Mouse (Mus musculus) heart, postnatal 0 days (tissue): ENCODE results near the gene Sost. TPM values are rescaled to one million over a fixed set of nuclear protein-coding genes. Genes with fewer than 3 reads are reported as not detected.

Experiments used
- ATAC-seq: fragments of 200-750 bp; cut with Nextera tagmentation; 2 replicates; pipeline ENCODE4 v1.8.0; 2017; ENCODE audit warnings: low read depth, moderate number of reproducible peaks, moderate library complexity; ENCODE audit not compliant: insufficient read depth
- DNase-seq: peaks from one replicate; pipeline ENCODE4 v3.0.0-alpha.2; 2016; ENCODE audit warnings: low spot score
- H3K27ac ChIP-seq: fragments of 300-500 bp; sonication (generic); 2 replicates; pipeline ENCODE4 v1.5.1; 2014; ENCODE audit warnings: low read depth, mild to moderate bottlenecking
- H3K27me3 ChIP-seq: fragments of 300-500 bp; sonication (generic); 2 replicates; pipeline ENCODE4 v1.6.1; 2014; ENCODE audit warnings: low read length, mixed read lengths; ENCODE audit not compliant: control insufficient read depth, insufficient read depth
- H3K36me3 ChIP-seq: fragments of 300-500 bp; sonication (generic); replicated peaks from 2 replicates; pipeline ENCODE4 v1.6.1; 2014; ENCODE audit warnings: low read length, mixed read lengths; ENCODE audit not compliant: control insufficient read depth, insufficient read depth
- H3K4me1 ChIP-seq: fragments of 300-500 bp; sonication (generic); 2 replicates; pipeline ENCODE4 v1.6.1; 2014; ENCODE audit warnings: antibody characterized with exemption; ENCODE audit not compliant: control insufficient read depth, insufficient read depth
- H3K4me2 ChIP-seq: fragments of 300-500 bp; sonication (generic); 2 replicates; pipeline ENCODE4 v1.6.1; 2014; ENCODE audit warnings: low read depth, mild to moderate bottlenecking, low read length, moderate library complexity
- H3K4me3 ChIP-seq: fragments of 300-500 bp; sonication (generic); 2 replicates; pipeline ENCODE4 v1.5.1; 2014; ENCODE audit warnings: low read depth, low read length
- H3K9ac ChIP-seq: fragments of 300-500 bp; sonication (generic); replicated peaks from 2 replicates; pipeline ENCODE4 v1.6.1; 2014; ENCODE audit warnings: low read depth, low read length, mixed read lengths
- H3K9me3 ChIP-seq: fragments of 300-500 bp; sonication (generic); replicated peaks from 2 replicates; pipeline ENCODE4 v1.6.1; 2016; ENCODE audit warnings: low read length; ENCODE audit not compliant: control insufficient read depth
- CTCF ChIP-seq: IDR thresholded peaks from 2 replicates; pipeline ENCODE4 v1.5.1; 2016; ENCODE audit warnings: antibody characterized with exemption, control low read depth, low read depth
- EP300 ChIP-seq: IDR thresholded peaks from 2 replicates; pipeline ENCODE4 v1.6.1; 2016; ENCODE audit warnings: antibody characterized with exemption, low read depth
- WGBS: fragments of 180-500 bp; shearing (Covaris S2); extraction: QIAGEN DNeasy Blood & Tissue Kit; methylation state at CpG from one replicate; pipeline ENCODE4 v1.1.7; 2014; 5-methylcytosine and 5-hydroxymethylcytosine counted together
- polyA plus RNA-seq: library from polyadenylated mRNA; unstranded; fragments of >200 nt; fragmentation: Nextera tagmentation; extraction: Ambion mirVana; gene quantifications from 2 replicates; pipeline ENCODE4 v1.2.1, GENCODE M21; 2015
- total RNA-seq: library from RNA; depleted of rRNA; stranded (reverse); fragments of >200 nt; gene quantifications from 2 replicates; pipeline ENCODE4 v1.2.3, GENCODE M21; 2014; ENCODE audit warnings: low replicate concordance; rRNA removed

The Sost gene
- total and polyA plus RNA-seq, 2 experiments from 2014 or later = 2.7 to 6.5 TPM

DNA sequence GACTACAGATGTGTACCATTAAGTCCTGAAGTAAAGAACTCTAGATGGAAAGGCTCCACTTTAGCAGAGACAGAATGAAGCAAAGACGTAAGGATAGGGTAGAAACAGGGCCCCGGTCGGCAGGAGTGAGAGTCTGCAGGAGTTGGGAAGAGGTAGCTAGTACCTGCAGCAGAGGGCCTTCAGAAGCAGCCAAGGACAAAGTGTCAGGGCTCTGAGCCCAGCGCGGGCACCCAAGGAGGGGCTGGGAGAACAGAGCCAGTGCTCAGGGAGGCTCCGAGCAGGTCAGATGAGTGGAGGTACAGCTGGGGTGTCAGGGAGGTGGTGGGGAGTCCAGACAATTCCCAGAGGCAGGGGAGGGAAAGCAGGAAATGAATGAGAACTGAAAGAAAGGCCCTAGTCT, 42.8 kb downstream of the Sost start:
- no peak for DNase-seq
- TF ChIP-seq EP300 (no peak), CTCF (no peak)
- no peak overlapping the region for H3K4me2 ChIP-seq

DNA sequence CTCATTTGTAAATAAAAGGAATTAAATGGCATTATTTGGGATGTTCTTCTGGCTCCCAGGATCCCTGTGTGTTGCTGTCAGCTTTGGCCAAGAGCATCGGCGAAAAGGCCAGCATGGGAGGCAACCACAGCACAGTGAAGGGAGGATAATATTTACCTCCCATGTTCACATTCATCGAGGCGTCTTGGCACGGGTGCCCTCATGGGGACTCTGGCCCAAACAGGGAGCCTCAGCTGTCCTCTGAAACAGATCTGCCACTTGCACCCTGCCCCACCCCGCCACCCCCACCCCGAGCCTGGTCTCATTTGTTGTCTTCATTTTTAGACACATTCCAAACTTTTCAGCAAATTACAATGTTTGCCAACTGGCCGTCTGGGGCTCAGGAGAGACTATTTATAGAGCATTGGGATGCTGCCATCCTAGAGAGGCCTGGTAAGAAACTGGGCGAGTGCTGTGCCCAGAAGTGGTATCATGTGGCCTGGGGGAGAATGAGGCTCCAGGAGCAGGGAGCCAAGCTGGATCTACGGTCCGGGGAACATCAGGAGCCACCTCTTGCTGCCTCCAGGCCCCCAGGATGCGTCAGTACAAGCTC, 45.4 kb downstream of the Sost start:
- peaks cover 13% of the 10 kb centered on the region; the same call in 1 of the 2 replicates for H3K4me1 ChIP-seq
- DNase-seq (peak; percentile 79), ATAC-seq (peak; percentile 75; the same call in 1 of the 2 replicates)
- H3K4me3 ChIP-seq = no peak overlapping the region
- peak overlapping the region; percentile 43; the same call in 1 of the 2 replicates for H3K27ac ChIP-seq
- no peaks in the 10 kb centered on the region for H3K9me3 ChIP-seq
- no peaks in the 10 kb centered on the region for H3K27me3 ChIP-seq
- H3K36me3 ChIP-seq = no peaks in the 10 kb centered on the region
- WGBS = 46% methylated on average over 12 of the region's 12 CpGs
- TF ChIP-seq CTCF (no peak), EP300 (no peak)
- no peak overlapping the region for H3K4me2 ChIP-seq
- no peak overlapping the region for H3K9ac ChIP-seq

More for the DNA sequence above, 42.8 kb downstream of the Sost start:
- Histone ChIP-seq H3K9me3 (no peaks in the 10 kb centered on the region), H3K4me3 (no peak overlapping the region), H3K4me1 (peaks cover 13% of the 10 kb centered on the region; the same call in 1 of the 2 replicates), H3K9ac (no peak overlapping the region), H3K27ac (no peak overlapping the region), H3K36me3 (no peaks in the 10 kb centered on the region), H3K27me3 (no peaks in the 10 kb centered on the region)
- 78% methylated on average over 6 of the region's 6 CpGs for WGBS
- no peak for ATAC-seq

DNA sequence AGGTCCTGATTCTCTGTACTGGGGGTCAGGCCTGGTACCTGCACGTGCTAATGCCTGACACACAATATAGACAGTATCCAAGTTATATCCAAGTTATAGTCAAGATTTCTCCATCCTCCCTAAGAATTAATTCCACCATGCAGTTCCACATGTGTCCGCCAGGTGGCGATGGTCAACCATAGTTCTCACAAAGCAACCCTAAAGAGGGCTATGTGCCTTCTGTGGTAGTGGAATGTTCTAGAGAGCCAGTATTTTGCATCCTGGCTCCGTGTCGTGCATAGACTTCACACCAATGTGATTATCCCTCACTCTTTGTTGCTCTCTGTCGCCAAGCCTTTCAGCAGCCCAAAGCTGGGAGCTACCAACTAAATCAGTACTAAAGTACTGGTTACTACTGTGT, 47.2 kb downstream of the Sost start:
- ATAC-seq = peak; percentile 62

DNA sequence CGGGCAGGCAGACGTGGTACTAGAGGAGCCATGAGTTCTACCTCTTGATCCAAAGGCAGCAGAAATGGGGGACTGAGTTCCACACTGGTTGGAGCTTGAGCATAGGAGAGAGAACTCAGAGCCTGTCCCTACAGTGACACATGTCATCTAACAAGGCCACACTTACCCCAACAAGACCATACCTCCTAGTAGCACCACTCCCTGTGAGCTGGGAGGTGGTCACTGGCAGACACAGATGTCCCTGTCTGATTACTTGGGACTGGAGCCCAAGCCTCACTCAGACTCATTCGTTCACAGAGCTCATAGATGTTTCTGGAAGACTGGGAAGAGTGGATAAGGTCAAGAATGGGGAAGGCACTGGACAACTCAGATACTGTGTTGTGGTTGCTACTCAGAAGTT, 48.2 kb downstream of the Sost start:
- DNase-seq (no peak), ATAC-seq (no peak)
- no peaks in the 10 kb centered on the region for H3K27me3 ChIP-seq
- H3K9ac ChIP-seq = no peak overlapping the region
- WGBS = 71% methylated on average over 3 of the region's 3 CpGs
- H3K27ac ChIP-seq = no peak overlapping the region
- H3K4me1 ChIP-seq = peaks cover 13% of the 10 kb centered on the region; the same call in 1 of the 2 replicates
- H3K9me3 ChIP-seq = no peaks in the 10 kb centered on the region
- TF ChIP-seq EP300 (no peak), CTCF (no peak)
- no peaks in the 10 kb centered on the region for H3K36me3 ChIP-seq
- no peak overlapping the region for H3K4me3 ChIP-seq
- no peak overlapping the region for H3K4me2 ChIP-seq

More for the DNA sequence above, 47.2 kb downstream of the Sost start:
- Histone ChIP-seq H3K4me1 (peaks cover 13% of the 10 kb centered on the region; the same call in 1 of the 2 replicates), H3K9ac (no peak overlapping the region), H3K27ac (no peak overlapping the region), H3K27me3 (no peaks in the 10 kb centered on the region), H3K36me3 (no peaks in the 10 kb centered on the region), H3K4me3 (no peak overlapping the region), H3K9me3 (no peaks in the 10 kb centered on the region), H3K4me2 (no peak overlapping the region)
- TF ChIP-seq CTCF (peak; percentile 99), EP300 (no peak)
- 2% methylated on average over 6 of the region's 6 CpGs for WGBS
- peak; percentile 86 for DNase-seq

DNA sequence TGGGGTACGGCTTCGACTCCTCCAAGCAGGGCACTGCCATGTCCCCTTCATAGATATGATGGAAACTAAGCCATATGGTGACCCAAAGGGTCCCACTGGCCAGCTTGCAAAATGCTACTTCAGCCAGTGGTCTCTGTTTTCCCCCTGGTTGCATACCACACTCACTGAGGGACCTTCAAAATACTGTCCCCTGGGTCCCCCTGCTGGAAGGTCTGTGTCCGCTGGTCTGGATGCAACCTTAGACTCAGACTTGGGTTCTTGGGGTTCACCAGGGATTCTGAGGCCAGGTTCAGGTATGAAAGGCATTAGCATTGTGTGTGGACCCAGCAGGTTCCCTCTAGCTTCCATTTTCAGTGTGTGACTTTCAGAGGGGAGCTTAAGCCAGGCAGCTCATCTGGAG, 50.0 kb downstream of the Sost start:
- Histone ChIP-seq H3K4me1 (peaks cover 13% of the 10 kb centered on the region; the same call in 1 of the 2 replicates), H3K9ac (no peak overlapping the region), H3K27me3 (no peaks in the 10 kb centered on the region), H3K4me2 (no peak overlapping the region), H3K9me3 (no peaks in the 10 kb centered on the region), H3K36me3 (no peaks in the 10 kb centered on the region), H3K27ac (no peak overlapping the region), H3K4me3 (no peak overlapping the region)
- DNase-seq (no peak), ATAC-seq (no peak)
- TF ChIP-seq CTCF = peak; percentile 35
- TF ChIP-seq EP300 = no peak
- WGBS = 73% methylated on average over 3 of the region's 3 CpGs

DNA sequence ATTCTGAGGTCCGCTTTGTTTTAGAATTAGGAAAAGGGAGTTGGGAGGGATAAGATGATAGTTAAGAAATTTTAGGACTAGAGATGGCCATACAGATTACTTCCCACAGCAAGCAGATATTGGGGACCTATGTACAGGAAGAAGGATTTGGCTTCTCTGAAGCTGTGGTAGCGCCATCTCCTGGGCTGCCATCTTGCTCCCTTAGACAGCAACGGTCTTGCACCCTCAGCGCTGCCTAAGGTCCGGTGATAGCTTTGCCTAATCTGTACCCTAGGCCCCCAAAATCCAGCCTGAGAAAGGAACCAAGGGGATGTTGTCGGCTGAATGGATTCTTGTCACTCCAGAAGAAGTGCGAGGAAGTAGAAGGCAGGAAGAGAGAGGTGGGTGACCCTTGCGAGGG, 53.2 kb downstream of the Sost start:
- Histone ChIP-seq H3K4me1 (no peaks in the 10 kb centered on the region), H3K4me2 (no peak overlapping the region), H3K27me3 (peaks cover 8% of the 10 kb centered on the region; the same call in 1 of the 2 replicates), H3K4me3 (no peak overlapping the region), H3K9ac (no peak overlapping the region), H3K9me3 (no peaks in the 10 kb centered on the region), H3K36me3 (no peaks in the 10 kb centered on the region), H3K27ac (no peak overlapping the region)
- TF ChIP-seq EP300 (no peak), CTCF (0 out of 2 replicates have a peak, but pooled peaks have one; percentile 1)
- 57% methylated on average over 8 of the region's 8 CpGs for WGBS
- no peak for DNase-seq
- no peak for ATAC-seq

Other genes starting within 250 kb of the Sost start
- gene Dhx8, start 234.1 kb downstream of the Sost start, total RNA-seq = 12.4 and 13.5 TPM in 2 replicates
- 12.6 and 13.1 TPM in 2 replicates for gene Dhx8, start 234.1 kb downstream of the Sost start, polyA plus RNA-seq
- gene Etv4, start 181.6 kb downstream of the Sost start, total RNA-seq = 5.2 and 7.5 TPM in 2 replicates
- 2.2 and 2.4 TPM in 2 replicates for gene Etv4, start 181.6 kb downstream of the Sost start, polyA plus RNA-seq
- 12.5 and 15.0 TPM in 2 replicates for gene Meox1, start 72.6 kb downstream of the Sost start, total RNA-seq
- 10.9 and 12.3 TPM in 2 replicates for gene Meox1, start 72.6 kb downstream of the Sost start, polyA plus RNA-seq
- not detected in 2 replicates for gene Cfap97d1, start 17.3 kb upstream of the Sost start, total RNA-seq
- not detected in 2 replicates for gene Cfap97d1, start 17.3 kb upstream of the Sost start, polyA plus RNA-seq
- 106 and 118 TPM in 2 replicates for gene Dusp3, start 20.0 kb upstream of the Sost start, total RNA-seq
- gene Dusp3, start 20.0 kb upstream of the Sost start, polyA plus RNA-seq = 67.9 and 75.7 TPM in 2 replicates
- 4.9 and 8.0 TPM in 2 replicates for gene Mpp3, start 61.4 kb upstream of the Sost start, total RNA-seq
- gene Mpp3, start 61.4 kb upstream of the Sost start, polyA plus RNA-seq = 1.7 and 2.2 TPM in 2 replicates
- gene Cd300lg, start 74.5 kb upstream of the Sost start, total RNA-seq = 23.0 and 79.5 TPM in 2 replicates
- 22.9 and 24.0 TPM in 2 replicates for gene Cd300lg, start 74.5 kb upstream of the Sost start, polyA plus RNA-seq
- gene Mpp2, start 121.5 kb upstream of the Sost start, total RNA-seq = 6.0 and 12.1 TPM in 2 replicates
- gene Mpp2, start 121.5 kb upstream of the Sost start, polyA plus RNA-seq = 2.1 and 2.3 TPM in 2 replicates
- gene Ppy, start 134.3 kb upstream of the Sost start, total RNA-seq = not detected in 2 replicates
- not detected in 2 replicates for gene Ppy, start 134.3 kb upstream of the Sost start, polyA plus RNA-seq
- gene Pyy, start 140.8 kb upstream of the Sost start, total RNA-seq = not detected in 2 replicates
- not detected in 2 replicates for gene Pyy, start 140.8 kb upstream of the Sost start, polyA plus RNA-seq
- gene Nags, start 178.5 kb upstream of the Sost start, total RNA-seq = not detected in 2 replicates
- not detected in 2 replicates for gene Nags, start 178.5 kb upstream of the Sost start, polyA plus RNA-seq
- 28.7 and 45.8 TPM in 2 replicates for gene Tmem101, start 189.4 kb upstream of the Sost start, total RNA-seq
- gene Tmem101, start 189.4 kb upstream of the Sost start, polyA plus RNA-seq = 21.9 and 23.4 TPM in 2 replicates
- gene Lsm12, start 218.3 kb upstream of the Sost start, total RNA-seq = 36.0 and 41.4 TPM in 2 replicates
- 90.1 and 92.7 TPM in 2 replicates for gene Lsm12, start 218.3 kb upstream of the Sost start, polyA plus RNA-seq
- 47.9 and 55.5 TPM in 2 replicates for gene G6pc3, start 222.6 kb upstream of the Sost start, total RNA-seq
- gene G6pc3, start 222.6 kb upstream of the Sost start, polyA plus RNA-seq = 18.7 and 20.0 TPM in 2 replicates